Mouse (Mus musculus) E14TG2a.4 (cell line): ENCODE data around the gene Mc1r.
"Not testable (repeated sequence)": the region's sequence is repeated elsewhere in the genome, so short reads cannot be mapped to it uniquely, and the experiment has no call there.

ENCODE experiments used
- H3K27me3 ChIP-seq: 2 replicates; pipeline ENCODE4 v1.6.1; 2014; ENCODE audit warnings: low read length, control low read depth; ENCODE audit not compliant: insufficient read depth
- H3K36me3 ChIP-seq: 2 replicates; pipeline ENCODE4 v1.6.1; 2014; ENCODE audit warnings: low read length, control low read depth; ENCODE audit not compliant: insufficient read depth
- H3K4me1 ChIP-seq: replicated peaks from 2 replicates; pipeline ENCODE4 v1.6.1; 2014; ENCODE audit warnings: low read depth, low read length, control low read depth
- H3K4me3 ChIP-seq: replicated peaks from 2 replicates; pipeline ENCODE4 v1.5.1; 2014; ENCODE audit warnings: mild to moderate bottlenecking, low read length
- H3K9me3 ChIP-seq: 2 replicates; pipeline ENCODE4 v1.6.1; 2014; ENCODE audit warnings: low read length, control low read depth
- CTCF ChIP-seq: conservative IDR thresholded peaks from 2 replicates; pipeline ENCODE4 v1.5.1; 2014; ENCODE audit warnings: low read length
- NANOG ChIP-seq: IDR thresholded peaks from 2 replicates; pipeline ENCODE4 v1.6.1; 2014; ENCODE audit warnings: borderline replicate concordance, low read length, mixed read lengths
- POU5F1 ChIP-seq: IDR thresholded peaks from 2 replicates; pipeline ENCODE4 v1.6.1; 2014; ENCODE audit warnings: low read length, borderline replicate concordance

Mc1r gene

DNA sequence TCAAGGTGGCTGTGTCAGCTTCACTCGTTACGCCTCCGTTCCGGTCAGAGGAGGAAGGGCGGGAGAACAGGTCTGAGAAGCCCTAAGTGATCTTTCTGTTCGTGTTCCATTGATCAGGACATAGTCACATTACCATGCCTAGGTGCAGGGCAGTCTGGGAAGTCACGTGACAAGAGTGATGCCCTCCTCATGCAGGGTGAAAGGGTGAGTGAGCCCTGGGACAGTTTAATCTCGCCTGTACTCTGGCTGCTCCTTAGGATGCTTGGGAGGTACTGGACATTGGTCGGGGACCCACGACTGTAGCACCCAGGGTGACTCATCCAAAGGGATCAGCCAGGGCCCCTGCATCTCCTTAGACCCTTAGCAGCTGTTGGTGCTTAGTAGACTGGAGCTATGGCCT lies 39.1 kb downstream of the Mc1r start:
- H3K4me1 ChIP-seq: peaks cover 68% of the 10 kb centered on the region
- H3K36me3 ChIP-seq: peaks cover 19% of the 10 kb centered on the region
- no peaks in the 10 kb centered on the region for H3K27me3 ChIP-seq
- no peak for TF ChIP-seq POU5F1
- TF ChIP-seq NANOG: no peak
- no peak for TF ChIP-seq CTCF
- H3K4me3 ChIP-seq: peak overlapping the region; percentile 60
- no peaks in the 10 kb centered on the region for H3K9me3 ChIP-seq

DNA sequence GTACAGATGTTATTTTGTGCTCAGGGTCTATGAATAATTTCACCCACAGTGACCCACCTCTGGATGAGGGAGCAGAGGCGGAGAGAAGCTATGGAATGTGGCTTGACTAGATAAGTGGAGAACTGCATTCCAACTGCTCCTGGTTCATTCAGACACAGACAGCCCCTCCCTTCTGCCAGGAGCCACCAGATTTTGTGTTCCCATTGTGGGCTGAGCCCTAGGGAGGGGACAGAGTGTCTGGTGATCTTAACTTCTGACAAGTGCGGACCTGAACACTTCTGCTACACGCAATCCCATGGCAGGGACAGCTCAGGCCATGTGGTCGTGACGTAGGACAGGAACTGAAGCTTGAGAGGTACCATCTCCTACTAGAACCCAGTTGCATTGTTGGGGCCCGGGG lies 39.9 kb downstream of the Mc1r start:
- Histone ChIP-seq H3K36me3 (peaks cover 27% of the 10 kb centered on the region), H3K9me3 (no peaks in the 10 kb centered on the region), H3K27me3 (no peaks in the 10 kb centered on the region), H3K4me1 (peaks cover 68% of the 10 kb centered on the region), H3K4me3 (peak overlapping the region; percentile 60)
- TF ChIP-seq NANOG: no peak
- TF ChIP-seq CTCF: no peak
- TF ChIP-seq POU5F1: no peak

DNA sequence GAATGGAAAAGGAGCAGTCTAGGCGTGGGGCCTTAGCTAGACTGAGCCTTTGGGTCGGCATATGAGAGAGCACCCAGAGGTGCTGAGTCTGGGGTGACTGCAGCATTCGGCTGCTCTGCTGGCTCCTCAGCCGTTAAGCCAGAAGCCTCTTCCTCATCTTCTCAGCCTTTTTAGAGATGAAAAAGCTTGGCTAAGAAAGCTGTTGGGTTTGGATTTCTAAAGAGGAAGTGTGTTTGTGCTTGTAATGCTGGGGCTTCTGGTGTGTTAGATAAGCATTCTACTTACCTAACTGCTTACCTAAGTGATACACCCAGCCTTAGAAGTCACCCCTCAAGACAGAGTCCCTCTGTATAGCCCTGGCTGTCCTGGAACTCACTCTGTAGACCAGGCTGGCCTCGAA lies 43.9 kb downstream of the Mc1r start:
- 0 out of 2 replicates have a peak, but pooled peaks cover 5% of the 10 kb centered on the region for H3K9me3 ChIP-seq
- no peak for TF ChIP-seq NANOG
- no peak for TF ChIP-seq CTCF
- TF ChIP-seq POU5F1: no peak
- no peaks in the 10 kb centered on the region for H3K27me3 ChIP-seq
- no peak overlapping the region for H3K4me3 ChIP-seq
- H3K4me1 ChIP-seq: peaks cover 75% of the 10 kb centered on the region
- peaks cover 49% of the 10 kb centered on the region for H3K36me3 ChIP-seq

DNA sequence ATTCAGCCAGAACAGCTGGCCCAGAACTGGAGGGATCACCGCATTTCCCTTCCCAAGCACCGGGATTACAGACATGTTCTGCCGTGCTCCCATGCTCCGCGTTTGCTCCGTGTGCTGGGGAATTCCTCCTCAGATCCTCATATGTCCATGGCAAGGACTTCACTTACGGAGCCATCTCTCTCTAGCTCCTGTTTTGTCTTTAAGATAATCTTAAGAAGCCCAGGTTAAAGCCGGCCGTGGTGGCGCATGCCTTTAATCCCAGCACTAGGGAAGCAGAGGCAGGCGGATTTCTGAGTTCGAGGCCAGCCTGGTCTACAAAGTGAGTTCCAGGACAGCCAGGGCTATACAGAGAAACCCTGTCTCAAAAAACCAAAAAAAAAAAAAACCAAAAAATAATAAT lies 44.8 kb downstream of the Mc1r start:
- peaks cover 58% of the 10 kb centered on the region for H3K36me3 ChIP-seq
- H3K9me3 ChIP-seq, H3K4me3 ChIP-seq, H3K27me3 ChIP-seq: not testable (repeated sequence)
- peaks cover 74% of the 10 kb centered on the region for H3K4me1 ChIP-seq

DNA sequence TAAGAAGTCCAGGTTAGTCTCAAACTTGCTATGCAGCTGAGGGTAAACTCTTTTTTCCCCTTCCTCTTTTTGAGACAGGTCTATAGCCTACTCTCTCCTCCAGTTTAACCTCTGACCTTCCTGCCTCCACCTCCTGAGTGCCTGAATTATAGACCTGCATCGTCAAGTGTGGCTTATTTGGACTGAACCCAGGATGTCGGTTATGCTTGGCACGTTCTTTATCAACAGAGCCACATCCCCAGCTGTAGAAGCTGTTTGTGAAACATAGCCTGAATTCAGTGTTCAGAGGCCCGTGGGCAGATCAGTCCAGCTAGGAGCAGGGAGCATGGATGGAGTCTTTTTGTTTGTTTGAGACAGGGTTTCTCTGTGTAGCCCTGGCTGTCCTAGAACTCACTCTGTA lies 45.2 kb downstream of the Mc1r start:
- Histone ChIP-seq H3K4me3 (no peak overlapping the region), H3K9me3 (0 out of 2 replicates have a peak, but pooled peaks cover 5% of the 10 kb centered on the region), H3K36me3 (peaks cover 61% of the 10 kb centered on the region), H3K27me3 (no peaks in the 10 kb centered on the region), H3K4me1 (peaks cover 70% of the 10 kb centered on the region)
- TF ChIP-seq POU5F1 (no peak), CTCF (no peak), NANOG (no peak)

DNA sequence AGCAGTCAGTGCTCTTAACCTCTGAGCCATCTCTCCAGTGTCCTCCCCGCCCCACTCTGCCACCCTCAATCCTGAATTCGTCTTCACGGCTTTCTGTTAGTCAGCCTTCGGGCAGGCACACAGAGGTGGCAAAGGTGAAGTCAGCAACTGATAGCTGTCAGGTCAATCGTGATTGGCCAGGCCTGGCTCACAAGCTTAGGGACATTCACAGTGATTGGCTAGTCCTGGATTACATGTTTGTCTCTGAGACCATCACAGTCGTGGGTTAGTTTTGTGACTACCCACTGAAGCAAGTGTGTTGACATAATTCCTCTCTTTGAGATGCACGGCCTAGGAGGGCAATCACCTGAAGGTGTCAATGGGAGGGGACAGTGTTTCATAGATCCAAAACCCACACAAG lies 46.4 kb downstream of the Mc1r start:
- Histone ChIP-seq H3K4me1 (peaks cover 58% of the 10 kb centered on the region), H3K36me3 (peaks cover 73% of the 10 kb centered on the region), H3K4me3 (peak overlapping the region; percentile 88; the same call in 1 of the 2 replicates), H3K9me3 (0 out of 2 replicates have a peak, but pooled peaks cover 5% of the 10 kb centered on the region), H3K27me3 (no peaks in the 10 kb centered on the region)
- no peak for TF ChIP-seq POU5F1
- no peak for TF ChIP-seq CTCF
- TF ChIP-seq NANOG: no peak

DNA sequence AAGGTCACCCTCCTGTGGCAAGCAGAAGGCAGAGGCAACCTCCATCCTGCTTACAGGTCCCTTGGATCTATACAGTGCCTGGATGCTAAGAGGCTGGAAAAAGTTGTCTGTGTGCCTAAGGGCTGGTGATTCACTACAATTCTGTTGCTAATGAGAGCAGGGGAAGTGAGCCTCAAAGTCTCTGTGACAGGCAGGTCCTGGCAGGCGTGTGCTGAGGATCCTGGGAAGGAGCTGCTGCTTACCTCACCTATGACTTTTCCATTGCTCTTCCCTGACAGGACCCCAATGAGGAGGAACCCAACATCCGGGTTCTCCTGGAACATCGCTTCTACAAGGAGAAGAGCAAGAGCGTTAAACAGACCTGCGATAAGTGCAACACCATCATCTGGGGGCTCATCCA lies 47.0 kb downstream of the Mc1r start:
- Histone ChIP-seq H3K4me1 (peaks cover 52% of the 10 kb centered on the region), H3K9me3 (0 out of 2 replicates have a peak, but pooled peaks cover 5% of the 10 kb centered on the region), H3K4me3 (peak overlapping the region; percentile 88), H3K36me3 (peaks cover 79% of the 10 kb centered on the region), H3K27me3 (no peaks in the 10 kb centered on the region)
- TF ChIP-seq NANOG: no peak
- no peak for TF ChIP-seq POU5F1
- TF ChIP-seq CTCF: no peak

DNA sequence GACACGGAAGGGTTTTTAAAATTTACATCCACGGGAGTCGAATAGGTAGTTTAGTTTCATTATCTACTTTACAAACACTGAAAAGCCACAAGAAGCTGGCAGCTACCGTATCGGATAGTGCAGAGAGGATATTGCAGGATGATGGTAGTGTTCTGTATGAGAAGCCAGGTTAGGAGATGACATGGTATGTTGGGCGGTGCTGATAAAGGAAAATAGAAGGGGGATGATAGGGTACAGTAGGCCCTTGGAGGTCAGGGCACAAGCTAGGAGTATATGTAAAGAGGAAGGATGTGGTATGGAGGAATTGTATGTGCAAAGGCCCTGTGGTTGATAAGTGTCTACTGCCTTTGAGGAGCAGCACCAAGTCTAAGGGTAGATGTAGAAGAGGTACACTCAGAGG lies 47.7 kb downstream of the Mc1r start:
- no peak for TF ChIP-seq POU5F1
- TF ChIP-seq CTCF: no peak
- TF ChIP-seq NANOG: no peak
- Histone ChIP-seq H3K4me1 (peaks cover 49% of the 10 kb centered on the region), H3K4me3 (peak overlapping the region; percentile 88), H3K36me3 (peaks cover 79% of the 10 kb centered on the region), H3K27me3 (no peaks in the 10 kb centered on the region), H3K9me3 (0 out of 2 replicates have a peak, but pooled peaks cover 5% of the 10 kb centered on the region)
